Mouse (Mus musculus) ES-E14 (cell line): ENCODE data around the gene Rpl10a.

ENCODE experiments used
- MAFK ChIP-seq: IDR thresholded peaks from 2 replicates; pipeline ENCODE4 v1.6.1; 2014; ENCODE audit warnings: mild to moderate bottlenecking, low read depth, low read length, inconsistent platforms; ENCODE audit not compliant: insufficient read depth
- ZC3H11A ChIP-seq: IDR thresholded peaks from 2 replicates; pipeline ENCODE4 v1.6.1; 2012; ENCODE audit warnings: low read depth, mild to moderate bottlenecking, inconsistent platforms, low read length, borderline replicate concordance
- ZNF384 ChIP-seq: IDR thresholded peaks from 2 replicates; pipeline ENCODE4 v1.6.1; 2012; ENCODE audit warnings: low read depth, low read length, inconsistent platforms

DNA sequence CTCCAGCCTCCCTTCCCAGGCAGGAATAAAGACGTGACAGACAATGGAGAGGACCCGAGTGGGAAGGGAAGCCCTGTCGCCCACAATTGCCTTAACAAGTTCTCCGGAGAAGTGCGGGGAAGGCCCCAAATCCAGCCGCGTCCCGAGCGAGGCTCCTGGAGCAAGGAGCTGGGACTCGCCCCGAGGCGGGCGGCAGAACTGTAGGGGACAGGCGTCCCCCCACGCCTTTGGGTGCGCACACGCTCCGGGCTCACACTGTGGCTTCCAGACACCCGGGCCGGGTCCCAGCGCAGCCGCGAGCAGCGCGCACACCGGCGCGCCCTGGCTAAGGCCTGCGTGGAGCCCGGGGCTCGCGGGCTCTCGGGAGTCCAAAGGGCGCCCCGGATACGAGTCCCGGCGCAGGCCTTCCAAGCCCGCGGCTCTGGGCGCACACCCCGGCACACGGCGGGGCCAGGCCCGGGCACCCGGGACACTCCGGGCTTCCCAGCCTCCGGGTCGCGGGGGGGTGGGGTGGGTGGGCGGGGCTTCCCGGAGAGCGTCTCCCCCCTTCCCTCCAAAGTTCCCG is 21.7 kb downstream of the Rpl10a start:
- TF ChIP-seq MAFK: no peak
- no peak for TF ChIP-seq ZC3H11A
- no peak for TF ChIP-seq ZNF384
